Mouse (Mus musculus) olfactory bulb, adult 2 months (tissue): ENCODE measurements around the gene Slc32a1. TPM values are rescaled to one million over a fixed set of nuclear protein-coding genes. Genes with fewer than 3 reads are reported as not detected.
A peak's percentile ranks its signal among the peaks of the same experiment; 100 is the strongest.

Experiments
- H3K27ac ChIP-seq: fragments of 200-500 bp; 2 replicates; pipeline ENCODE4 v1.5.1; 2012; ENCODE audit warnings: low read depth, low read length; ENCODE audit not compliant: insufficient read depth
- H3K4me1 ChIP-seq: fragments of 200-500 bp; 2 replicates; pipeline ENCODE4 v1.6.1; 2012; ENCODE audit warnings: low read length; ENCODE audit not compliant: control insufficient read depth, insufficient read depth
- H3K4me3 ChIP-seq: fragments of 200-500 bp; 2 replicates; pipeline ENCODE4 v1.5.1; 2012; ENCODE audit warnings: mild to moderate bottlenecking, low read depth, low read length, moderate library complexity; ENCODE audit not compliant: insufficient read depth
- CTCF ChIP-seq: fragments of 200-500 bp; IDR thresholded peaks from 2 replicates; pipeline ENCODE4 v1.5.1; 2012; ENCODE audit warnings: low read depth, mild to moderate bottlenecking, low read length, moderate library complexity; ENCODE audit not compliant: insufficient read depth
- POLR2A ChIP-seq: fragments of 200-500 bp; IDR thresholded peaks from 2 replicates; pipeline ENCODE4 v1.6.1; 2012; ENCODE audit warnings: mild to moderate bottlenecking, low read depth, low read length, moderate library complexity; ENCODE audit not compliant: insufficient read depth
- WGBS: fragments of 180-500 bp; shearing (Covaris S2); methylation state at CpG from one replicate; pipeline ENCODE4 v1.1.7; 2018; 5-methylcytosine and 5-hydroxymethylcytosine counted together
- polyA plus RNA-seq: library from polyadenylated mRNA; stranded (reverse); fragments of >200 nt; gene quantifications from 2 replicates; pipeline ENCODE4 v1.2.4, GENCODE M21; 2012; ENCODE audit warnings: low replicate concordance; ENCODE audit not compliant: missing spikeins, insufficient read depth, insufficient read length

The Slc32a1 gene
- polyA plus RNA-seq: not detected in 2 replicates

DNA sequence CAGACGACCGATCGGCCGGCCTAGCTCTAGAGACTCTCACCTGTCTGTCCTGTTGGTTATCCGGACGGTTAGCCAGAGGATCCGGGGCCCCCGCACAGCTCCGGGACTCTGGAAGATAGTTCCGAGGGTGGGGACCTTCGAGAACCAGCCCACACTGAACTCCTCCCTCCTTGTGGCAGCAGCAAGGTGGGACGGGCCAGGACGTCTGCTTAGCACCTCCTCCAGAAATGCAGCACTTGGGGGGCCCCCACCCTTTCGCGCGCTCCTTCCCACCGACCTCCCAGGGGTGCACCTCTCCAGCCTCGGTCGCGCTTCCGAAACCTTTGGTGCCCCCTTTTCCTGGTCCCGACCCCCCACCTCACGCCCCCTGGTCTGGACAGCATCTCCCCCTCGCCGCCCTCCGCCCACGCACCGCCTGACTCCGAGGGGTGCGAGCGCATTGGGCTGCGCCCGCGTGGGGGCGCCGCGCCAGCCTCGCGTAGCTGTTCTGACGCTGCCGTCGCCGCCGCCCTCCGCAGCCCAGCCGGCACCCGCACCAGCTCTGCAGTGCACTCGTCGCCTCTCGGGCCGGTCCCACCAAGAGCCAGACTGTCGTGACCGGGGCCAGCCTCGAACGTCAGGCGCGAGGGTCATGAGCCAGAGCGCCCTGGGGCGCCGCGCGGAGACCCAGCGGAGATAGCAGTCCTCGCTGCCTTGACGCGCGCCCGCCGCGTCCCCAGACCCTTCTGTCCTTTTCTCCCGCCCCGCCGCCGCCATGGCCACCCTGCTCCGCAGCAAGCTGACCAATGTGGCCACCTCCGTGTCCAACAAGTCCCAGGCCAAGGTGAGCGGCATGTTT lies at the start of gene Slc32a1:
Gene Slc32a1 (plus strand): TSS at position 280 of the 838 bp plus-strand sequence.
- Histone ChIP-seq H3K27ac (peak within 1 kb of the TSS; percentile 98), H3K4me3 (peak within 1 kb of the TSS; percentile 96), H3K4me1 (peaks cover 27% of the 10 kb centered on the region)
- peak; percentile 64 for TF ChIP-seq POLR2A
- no peak for TF ChIP-seq CTCF
- WGBS: 1% methylated on average over 76 of the region's 77 CpGs

DNA sequence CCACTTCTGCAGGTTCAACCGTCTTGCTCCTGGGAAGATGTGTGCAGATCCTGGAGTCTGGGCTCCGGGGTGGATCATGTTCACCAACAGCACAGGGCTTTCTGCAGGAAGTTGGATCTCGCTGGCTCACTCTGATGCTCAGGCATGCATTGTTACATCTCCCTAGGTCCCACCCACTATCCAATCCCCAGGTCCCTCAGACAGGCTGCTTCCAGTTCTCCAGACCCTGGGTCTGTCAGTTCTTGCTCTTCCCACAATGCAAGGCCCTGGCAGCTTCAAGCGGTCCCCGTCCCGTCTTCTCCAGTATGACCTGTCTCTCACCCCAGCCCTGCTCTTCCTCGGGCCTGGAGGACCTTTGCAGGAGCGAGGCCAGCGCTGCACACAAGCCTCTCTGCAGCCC lies 49.8 kb upstream of the Slc32a1 start:
- no peak for TF ChIP-seq CTCF
- no peak for TF ChIP-seq POLR2A
- Histone ChIP-seq H3K4me1 (peaks cover 38% of the 10 kb centered on the region), H3K4me3 (no peak overlapping the region), H3K27ac (0 out of 2 replicates have a peak overlapping the region, but pooled peaks have one; percentile 5)
- 25% methylated on average over 9 of the region's 9 CpGs for WGBS

- WGBS: 71% methylated on average over 3 of the region's 3 CpGs
- no peak for TF ChIP-seq CTCF
- no peak for TF ChIP-seq POLR2A
- H3K4me1 ChIP-seq: peaks cover 32% of the 10 kb centered on the region
- 0 out of 2 replicates have a peak overlapping the region, but pooled peaks have one; percentile 5 for H3K27ac ChIP-seq
- H3K4me3 ChIP-seq: no peak overlapping the region
Observed at GRCm38 (mm10) chr2:158561371-158562144, 49.0 kb upstream of the Slc32a1 start.

- no peak overlapping the region for H3K4me3 ChIP-seq
- no peak overlapping the region for H3K27ac ChIP-seq
- TF ChIP-seq POLR2A (no peak), CTCF (no peak)
- H3K4me1 ChIP-seq: no peaks in the 10 kb centered on the region
- 35% methylated on average over 13 of the region's 13 CpGs for WGBS
Observed at GRCm38 (mm10) chr2:158570421-158571081, 40.0 kb upstream of the Slc32a1 start.

DNA sequence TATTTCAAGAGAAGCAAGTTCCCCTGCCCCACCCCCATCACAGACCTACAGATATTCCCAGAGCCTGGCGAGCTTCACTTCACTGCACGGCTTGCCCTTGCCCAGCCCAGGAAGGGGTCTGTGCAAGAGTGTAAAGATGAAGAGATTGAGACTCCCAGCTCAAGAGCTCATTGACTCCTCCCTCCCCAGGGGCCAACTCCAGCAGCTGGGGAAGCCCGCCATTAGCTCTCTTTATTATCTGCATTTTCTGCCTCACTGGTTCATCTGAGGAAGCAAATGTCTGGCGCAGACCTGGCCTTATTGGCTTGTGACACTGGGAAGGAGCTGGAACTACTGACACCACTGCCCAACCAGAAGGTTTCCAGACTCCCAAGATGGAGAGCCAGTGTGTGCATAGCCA lies 30.6 kb upstream of the Slc32a1 start:
- WGBS: 41% methylated on average over 4 of the region's 4 CpGs
- Histone ChIP-seq H3K27ac (no peak overlapping the region), H3K4me1 (no peaks in the 10 kb centered on the region), H3K4me3 (no peak overlapping the region)
- no peak for TF ChIP-seq CTCF
- TF ChIP-seq POLR2A: no peak

DNA sequence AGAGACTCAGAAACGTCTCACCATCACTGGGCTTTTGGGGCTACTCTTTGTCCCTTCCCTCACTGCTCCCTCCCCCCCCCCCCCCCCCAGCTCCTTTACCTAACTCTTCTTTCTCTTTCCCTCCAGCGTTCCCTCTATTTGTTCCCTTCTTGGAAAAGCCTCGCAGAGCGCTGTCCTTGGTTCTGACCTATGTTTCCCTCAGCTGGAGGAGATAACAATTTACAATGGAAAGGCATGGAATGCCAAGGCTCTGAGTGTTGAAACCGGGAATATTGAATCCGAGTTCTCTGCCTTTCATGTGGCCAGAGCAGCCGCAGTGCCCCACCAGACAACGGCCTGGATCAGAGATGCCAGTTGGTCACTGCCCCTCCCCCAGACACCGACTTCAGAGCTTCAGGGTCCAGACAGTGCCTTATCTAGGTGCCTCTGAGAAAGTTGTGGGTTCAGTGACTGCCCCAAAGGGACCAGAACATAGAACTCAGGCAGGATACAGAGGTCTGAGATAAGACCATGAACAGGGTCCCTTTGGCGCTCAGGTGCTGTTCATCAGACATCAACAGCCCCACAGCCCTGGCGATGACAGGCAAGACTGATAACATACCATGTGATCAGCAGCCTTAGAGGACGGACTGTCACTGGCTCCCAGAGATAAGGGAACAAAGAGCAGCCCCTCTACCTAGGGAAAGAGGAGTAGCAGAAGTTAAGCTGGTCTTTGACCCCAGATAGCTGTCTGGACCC lies 25.8 kb upstream of the Slc32a1 start:
- no peak for TF ChIP-seq CTCF
- no peak for TF ChIP-seq POLR2A
- Histone ChIP-seq H3K4me3 (no peak overlapping the region), H3K27ac (no peak overlapping the region), H3K4me1 (no peaks in the 10 kb centered on the region)
- WGBS: 42% methylated on average over 12 of the region's 12 CpGs

DNA sequence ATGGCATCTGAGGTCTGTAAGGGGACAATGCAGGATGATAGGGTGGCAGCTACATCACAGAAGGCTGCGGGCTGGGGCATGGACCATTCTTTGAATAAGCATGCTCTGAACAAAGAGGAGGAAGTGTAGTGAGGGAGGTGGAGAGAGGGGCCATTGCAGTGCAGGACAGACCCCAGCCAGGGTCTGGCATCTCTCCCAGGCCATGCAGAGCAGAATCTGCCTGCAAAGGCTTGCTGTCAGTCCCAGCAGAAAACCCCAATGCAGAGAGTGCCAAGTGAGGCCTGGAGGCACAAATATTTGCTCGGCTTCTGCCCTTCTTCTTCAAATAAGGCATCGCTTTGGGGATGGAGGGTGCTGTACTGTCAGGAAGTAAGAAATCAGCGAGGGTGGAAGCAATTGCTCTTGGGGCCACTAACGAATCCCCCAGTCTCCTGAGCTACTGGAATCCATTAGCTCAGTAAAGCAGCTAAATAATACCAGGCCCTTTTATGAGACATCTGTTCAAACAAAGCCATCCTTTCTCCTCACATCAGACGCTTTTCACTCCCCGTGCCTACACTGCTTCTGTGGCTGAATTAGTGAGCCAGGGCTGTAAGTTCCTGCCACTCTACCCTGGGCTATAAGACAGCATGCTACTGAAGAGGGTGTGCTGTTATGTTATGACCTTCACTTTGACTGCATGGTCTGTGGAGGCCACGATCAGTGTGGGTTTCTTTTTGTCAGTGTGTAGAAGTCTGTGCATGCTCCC lies 21.9 kb upstream of the Slc32a1 start:
- no peak overlapping the region for H3K4me3 ChIP-seq
- WGBS: 40% methylated on average over 8 of the region's 8 CpGs
- H3K27ac ChIP-seq: no peak overlapping the region
- TF ChIP-seq POLR2A (no peak), CTCF (no peak)
- peaks cover 8% of the 10 kb centered on the region for H3K4me1 ChIP-seq
